Mouse (Mus musculus) lung, postnatal 10 days (tissue): ENCODE results near the gene Rpp25l.

Experiments
- DNase-seq: peaks from one replicate; pipeline ENCODE4 v3.0.0; 2021

Rpp25l gene

GRCm38 (mm10) chr4:41713197-41714067 is at the start of gene Rpp25l:
Gene Rpp25l (minus strand): TSS chr4:41713534.
- DNase-seq, result peak; percentile 88

- DNase-seq, result peak; percentile 78
Observed at GRCm38 (mm10) chr4:41762688-41763114, 49.4 kb upstream of the Rpp25l start.

GRCm38 (mm10) chr4:41762099-41762687 is 48.9 kb upstream of the Rpp25l start:
- DNase-seq, result peak; percentile 38

GRCm38 (mm10) chr4:41761680-41762079 is 48.3 kb upstream of the Rpp25l start:
- no peak for DNase-seq

- no peak for DNase-seq
Observed at GRCm38 (mm10) chr4:41760911-41761310, 47.6 kb upstream of the Rpp25l start.

GRCm38 (mm10) chr4:41760288-41760721 is 47.0 kb upstream of the Rpp25l start:
- DNase-seq, result peak; percentile 96

- DNase-seq, result no peak
Observed at GRCm38 (mm10) chr4:41759656-41760287, 46.4 kb upstream of the Rpp25l start.

- peak; percentile 80 for DNase-seq
Observed at GRCm38 (mm10) chr4:41759206-41759605, 45.9 kb upstream of the Rpp25l start.

GRCm38 (mm10) chr4:41758701-41759100 is 45.4 kb upstream of the Rpp25l start:
- DNase-seq, result no peak

- DNase-seq, result no peak
Observed at GRCm38 (mm10) chr4:41758021-41758420, 44.7 kb upstream of the Rpp25l start.

GRCm38 (mm10) chr4:41757321-41757720 is 44.0 kb upstream of the Rpp25l start:
- DNase-seq, result no peak

GRCm38 (mm10) chr4:41756440-41756839 is 43.1 kb upstream of the Rpp25l start:
- DNase-seq, result no peak

- DNase-seq, result peak; percentile 89
Observed at GRCm38 (mm10) chr4:41755338-41756305, 42.3 kb upstream of the Rpp25l start, which contains the start of gene Sigmar1. Gene Sigmar1 (minus strand): TSS chr4:41756157.

GRCm38 (mm10) chr4:41754797-41755337 is 41.5 kb upstream of the Rpp25l start, which contains the start of gene Galt:
Gene Galt (plus strand): TSS chr4:41755228.
- no peak for DNase-seq

GRCm38 (mm10) chr4:41745021-41745420 is 31.7 kb upstream of the Rpp25l start:
- DNase-seq, result no peak

- DNase-seq, result no peak
Observed at GRCm38 (mm10) chr4:41744131-41744530, 30.8 kb upstream of the Rpp25l start.

GRCm38 (mm10) chr4:41741158-41741560 is 27.8 kb upstream of the Rpp25l start:
- DNase-seq, result peak; percentile 96

- peak; percentile 69 for DNase-seq
Observed at GRCm38 (mm10) chr4:41740380-41741157, 27.2 kb upstream of the Rpp25l start.

GRCm38 (mm10) chr4:41739260-41739659 is 25.9 kb upstream of the Rpp25l start:
- DNase-seq, result no peak

GRCm38 (mm10) chr4:41738256-41738603 is 24.9 kb upstream of the Rpp25l start:
- no peak for DNase-seq

GRCm38 (mm10) chr4:41737602-41738255 is 24.4 kb upstream of the Rpp25l start:
- peak; percentile 85 for DNase-seq
